11 mouse cellular contexts compared by ENCODE assay signal in genomic region chr1:89922883-89923641, GRCm38 (mm10). TPM values are rescaled to one million over a fixed set of nuclear protein-coding genes. Genes with fewer than 3 reads are reported as not detected.
A peak's percentile ranks its signal among the peaks of the same experiment; 100 is the strongest.
DNase-seq lines count a peak whose midpoint lies in the region; ATAC-seq and TF ChIP-seq lines count a peak whose summit lies in the region.
"Had no signal": no experiment of that assay in that cellular context is flagged by ENCODE, and none has a peak within 500 bp of the region (broad histone marks: within the 10 kb centered on the region; RNA-seq: fewer than 3 reads in every experiment).

No protein-coding gene starts in this region.

- DNase-seq in forebrain, embryonic 11.5 days (ENCODE audit: low spot score) = peak; percentile 68
- no peak for DNase-seq in forebrain, postnatal 0 days
- DNase-seq in hindbrain, embryonic 14.5 days (ENCODE audit: low spot score) = no peak
- no peak for DNase-seq in spleen, postnatal 4 days (ENCODE audit: low spot score in 2 of 2)
- no peak for DNase-seq in right cerebral cortex, postnatal 14 days
- DNase-seq: kidney, adult 18-20 months; lung, postnatal 4 days; spleen, adult 18-20 months had no signal

- no peaks in the 10 kb centered on the region for H3K36me3 ChIP-seq in forebrain, embryonic 11.5 days (ENCODE audit: control insufficient read depth, insufficient read depth, low read length)
- no peaks in the 10 kb centered on the region for H3K36me3 ChIP-seq in forebrain, postnatal 0 days (ENCODE audit: insufficient read depth)
- peaks cover 2% of the 10 kb centered on the region; the same call in 1 of the 2 replicates for H3K36me3 ChIP-seq in ES-Bruce4 (ENCODE audit: control insufficient read depth, insufficient read depth, low read length, poor library complexity, severe bottlenecking)
- no peaks in the 10 kb centered on the region for H3K36me3 ChIP-seq in hindbrain, embryonic 14.5 days (replicated peaks; ENCODE audit: control insufficient read depth, insufficient read depth)
- no peaks in the 10 kb centered on the region for H3K36me3 ChIP-seq in midbrain, embryonic 13.5 days

- TF ChIP-seq CTCF in forebrain, postnatal 0 days (IDR thresholded peaks at IDR 0.05; ENCODE audit: low read depth) = no peak
- TF ChIP-seq CTCF in ES-Bruce4 (IDR thresholded peaks at IDR 0.05; ENCODE audit: low read depth, low read length) = no peak

- TF ChIP-seq EP300 in ES-Bruce4 (IDR thresholded peaks at IDR 0.05; ENCODE audit: insufficient read depth, low read depth, low read length) = peak; percentile 33; the same call in 1 of the 2 replicates

- peaks cover 100% of the 10 kb centered on the region for H3K27me3 ChIP-seq in forebrain, embryonic 11.5 days (ENCODE audit: control insufficient read depth, insufficient read depth, low read length)
- H3K27me3 ChIP-seq in forebrain, postnatal 0 days (ENCODE audit: insufficient read depth, low read length) = peaks cover 94% of the 10 kb centered on the region
- H3K27me3 ChIP-seq in ES-Bruce4 (ENCODE audit: control insufficient read depth, insufficient read depth, low read length, poor library complexity, severe bottlenecking) = no peaks in the 10 kb centered on the region
- H3K27me3 ChIP-seq in hindbrain, embryonic 14.5 days (ENCODE audit: control insufficient read depth, insufficient read depth, low read length) = peaks cover 88% of the 10 kb centered on the region
- peaks cover 100% of the 10 kb centered on the region for H3K27me3 ChIP-seq in midbrain, embryonic 13.5 days

- peaks cover 10% of the 10 kb centered on the region for H3K4me1 ChIP-seq in forebrain, embryonic 11.5 days (replicated peaks; ENCODE audit: control insufficient read depth, insufficient read depth, low read length)
- no peaks in the 10 kb centered on the region for H3K4me1 ChIP-seq in forebrain, postnatal 0 days (ENCODE audit: insufficient read depth)
- H3K4me1 ChIP-seq in ES-Bruce4 (ENCODE audit: control insufficient read depth, insufficient read depth, low read length) = peaks cover 13% of the 10 kb centered on the region
- peaks cover 36% of the 10 kb centered on the region for H3K4me1 ChIP-seq in hindbrain, embryonic 14.5 days (replicated peaks; ENCODE audit: control insufficient read depth, insufficient read depth, low read length)
- H3K4me1 ChIP-seq in midbrain, embryonic 13.5 days (replicated peaks) = peaks cover 47% of the 10 kb centered on the region

- no peak for ATAC-seq in forebrain, embryonic 11.5 days (replicated peaks; ENCODE audit: low FRiP score)
- ATAC-seq in forebrain, postnatal 0 days = no peak
- ATAC-seq in hindbrain, embryonic 14.5 days (ENCODE audit: low FRiP score) = no peak
- peak; percentile 28; the same call in 1 of the 2 replicates for ATAC-seq in midbrain, embryonic 13.5 days
- no peak for ATAC-seq in monocyte, adult 5-6 weeks (replicated peaks; ENCODE audit: insufficient number of reproducible peaks, low FRiP score, low TSS enrichment, poor library complexity, severe bottlenecking)

- H3K4me3 ChIP-seq in forebrain, embryonic 11.5 days (ENCODE audit: low read depth, low read length) = peak overlapping the region; percentile 9; the same call in 1 of the 2 replicates
- no peak overlapping the region for H3K4me3 ChIP-seq in forebrain, postnatal 0 days (ENCODE audit: low read depth, low read length)
- peak overlapping the region; percentile 24 for H3K4me3 ChIP-seq in ES-Bruce4 (ENCODE audit: low read depth, low read length)
- H3K4me3 ChIP-seq in hindbrain, embryonic 14.5 days (replicated peaks; ENCODE audit: low read length) = peak overlapping the region; percentile 7; the same call in 1 of the 2 replicates
- H3K4me3 ChIP-seq in midbrain, embryonic 13.5 days (replicated peaks) = peak overlapping the region; percentile 0; the same call in 1 of the 2 replicates

- peak overlapping the region; percentile 24; the same call in 1 of the 2 replicates for H3K4me2 ChIP-seq in forebrain, embryonic 11.5 days (ENCODE audit: low read depth, low read length, severe bottlenecking)
- H3K4me2 ChIP-seq in forebrain, postnatal 0 days (ENCODE audit: low read depth) = no peak overlapping the region
- peak overlapping the region; percentile 41 for H3K4me2 ChIP-seq in hindbrain, embryonic 14.5 days (replicated peaks)
- H3K4me2 ChIP-seq in midbrain, embryonic 13.5 days (replicated peaks) = peak overlapping the region; percentile 43

- under 1% methylated on average over 37 of the region's 41 CpGs for WGBS in forebrain, embryonic 11.5 days
- WGBS in forebrain, postnatal 0 days = 1% methylated on average over 41 of the region's 41 CpGs
- 2% methylated on average over 36 of the region's 41 CpGs for WGBS in hindbrain, embryonic 14.5 days
- under 1% methylated on average over 39 of the region's 41 CpGs for WGBS in midbrain, embryonic 13.5 days

- H3K9me3 ChIP-seq in forebrain, embryonic 11.5 days (ENCODE audit: control insufficient read depth, low read length) = no peaks in the 10 kb centered on the region
- no peaks in the 10 kb centered on the region for H3K9me3 ChIP-seq in forebrain, postnatal 0 days (ENCODE audit: low read length)
- H3K9me3 ChIP-seq in ES-Bruce4 (replicated peaks; ENCODE audit: control insufficient read depth, insufficient read depth, low read length, poor library complexity, severe bottlenecking) = no peaks in the 10 kb centered on the region
- no peaks in the 10 kb centered on the region for H3K9me3 ChIP-seq in hindbrain, embryonic 14.5 days (ENCODE audit: control insufficient read depth, low read length)
- H3K9me3 ChIP-seq in midbrain, embryonic 13.5 days = 0 out of 2 replicates have a peak, but pooled peaks cover 6% of the 10 kb centered on the region

- H3K9ac ChIP-seq in forebrain, embryonic 11.5 days (ENCODE audit: low read length) = no peak overlapping the region
- H3K9ac ChIP-seq in forebrain, postnatal 0 days = no peak overlapping the region
- peak overlapping the region; percentile 32; the same call in 1 of the 2 replicates for H3K9ac ChIP-seq in ES-Bruce4 (ENCODE audit: low read depth, poor library complexity, severe bottlenecking)
- H3K9ac ChIP-seq in hindbrain, embryonic 14.5 days = no peak overlapping the region; the same call in 1 of the 2 replicates
- H3K9ac ChIP-seq in midbrain, embryonic 13.5 days (replicated peaks) = no peak overlapping the region; the same call in 1 of the 2 replicates

- no peak overlapping the region for H3K27ac ChIP-seq in forebrain, embryonic 11.5 days (ENCODE audit: low read depth, low read length)
- H3K27ac ChIP-seq in forebrain, postnatal 0 days (ENCODE audit: low read depth, low read length) = no peak overlapping the region
- no peak overlapping the region for H3K27ac ChIP-seq in ES-Bruce4 (ENCODE audit: insufficient read depth, low read length)
- no peak overlapping the region for H3K27ac ChIP-seq in hindbrain, embryonic 14.5 days
- no peak overlapping the region for H3K27ac ChIP-seq in midbrain, embryonic 13.5 days

- no peak for TF ChIP-seq POLR2A in ES-Bruce4 (IDR thresholded peaks at IDR 0.05; ENCODE audit: insufficient read depth, low read length)

RNA-seq across cellular contexts. Expression of gene Gbx2, which starts 7.9 kb away (rescaled TPM):
- 5.0 and 6.7 TPM in 2 replicates for polyA plus RNA-seq in forebrain, embryonic 11.5 days (2014; fragmentation: Nextera tagmentation; extraction: Ambion mirVana)
- total RNA-seq in forebrain, postnatal 0 days (2014; rRNA removed) = 9.2 and 14.4 TPM in 2 replicates
- 9.1 and 21.2 TPM in 2 replicates for polyA plus RNA-seq in forebrain, postnatal 0 days (2015; fragmentation: Nextera tagmentation; extraction: Ambion mirVana)
- polyA plus RNA-seq in ES-Bruce4 (2011; ENCODE audit: insufficient read depth, insufficient read length, low read depth, missing spikeins) = 5.7 and 7.1 TPM in 2 replicates
- polyA plus RNA-seq in hindbrain, embryonic 14.5 days (2014; fragmentation: Nextera tagmentation; extraction: Ambion mirVana) = 40.6 and 41.6 TPM in 2 replicates
- polyA plus RNA-seq in midbrain, embryonic 13.5 days (2015; fragmentation: Nextera tagmentation; extraction: Ambion mirVana) = 33.3 and 72.3 TPM in 2 replicates
- total RNA-seq in monocyte, adult 5-6 weeks (2017) = not detected in 3 replicates
